Mouse (Mus musculus) kidney, postnatal 14 days (tissue): ENCODE data around the gene Msx1.
A peak's percentile ranks its signal among the peaks of the same experiment; 100 is the strongest.

Experiments
- DNase-seq: peaks from one replicate; pipeline ENCODE4 v3.0.0; 2022; ENCODE audit warnings: mixed read lengths

The Msx1 gene

DNA sequence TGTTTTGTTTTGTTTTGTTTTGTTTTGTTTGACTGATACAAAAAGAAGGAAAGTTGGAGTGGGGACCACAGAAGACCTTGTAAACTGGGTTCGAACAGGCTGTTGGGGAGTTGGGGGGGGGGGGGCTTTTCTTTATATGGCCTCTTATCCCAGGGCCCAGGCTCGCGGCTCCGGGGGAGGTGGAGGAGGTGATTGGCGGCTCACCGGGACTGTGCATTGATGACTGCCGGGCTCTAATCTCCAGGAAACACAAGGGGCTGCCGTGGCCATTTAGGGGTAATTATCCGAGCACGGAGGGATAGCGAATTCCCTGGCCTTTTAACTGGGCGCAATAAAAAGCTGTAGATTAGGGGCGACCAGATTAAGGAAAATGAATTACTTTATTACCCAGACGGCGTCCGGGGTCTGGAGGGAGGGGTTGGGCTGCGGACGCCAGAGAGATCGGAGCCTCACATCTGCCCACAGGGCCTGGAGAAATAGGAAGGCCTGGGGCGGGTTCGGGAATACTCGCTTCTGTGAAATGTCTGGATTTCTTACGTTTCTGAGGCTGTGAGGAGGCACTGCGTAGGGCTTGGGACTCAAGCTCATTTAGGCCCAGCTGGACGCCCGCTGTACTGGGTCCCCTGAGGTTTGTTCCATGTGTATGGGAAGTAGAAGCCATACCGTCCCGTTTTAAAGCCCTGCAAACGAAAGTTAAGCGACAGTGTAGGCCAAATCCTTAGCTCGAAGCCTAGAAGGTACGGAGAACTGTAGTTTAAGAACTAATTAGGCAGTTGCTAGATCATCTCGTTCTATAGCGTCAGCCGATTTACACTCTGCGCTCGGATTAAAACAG is 1.4 kb upstream of the Msx1 start:
- no peak for DNase-seq

DNA sequence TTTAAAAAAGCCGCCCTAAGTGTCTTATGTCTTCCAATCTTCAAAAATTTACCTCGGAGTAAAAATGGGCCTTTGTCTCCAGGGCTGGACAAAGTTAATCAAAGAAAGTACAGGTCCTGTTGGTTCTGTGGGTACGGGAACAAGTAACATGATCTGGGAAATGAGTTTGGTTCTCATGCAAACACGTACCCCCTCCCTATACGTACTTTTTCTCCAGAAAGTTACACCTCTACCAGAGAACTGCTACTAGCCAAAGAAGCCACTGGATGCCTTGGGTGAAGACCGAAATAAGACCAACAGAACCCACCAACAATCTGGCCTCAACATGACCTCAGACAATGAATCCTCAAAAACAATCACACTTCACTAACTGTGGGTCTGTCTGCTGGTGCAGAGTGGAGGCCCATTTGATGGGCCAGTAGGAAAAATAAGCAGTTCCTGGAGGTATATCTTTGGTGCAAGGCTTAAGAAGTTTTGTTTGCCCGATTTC is 773 bp upstream of the Msx1 start:
- no peak for DNase-seq

- DNase-seq = peak; percentile 14
Observed at GRCm38 (mm10) chr5:37823721-37824460, 492 bp downstream of the Msx1 start.

- no peak for DNase-seq
Observed at GRCm38 (mm10) chr5:37822791-37823720, 1.3 kb downstream of the Msx1 start.

GRCm38 (mm10) chr5:37822116-37822707 is 2.2 kb downstream of the Msx1 start:
- DNase-seq = no peak

- DNase-seq = no peak
Observed at GRCm38 (mm10) chr5:37821111-37821601, 3.2 kb downstream of the Msx1 start.

DNA sequence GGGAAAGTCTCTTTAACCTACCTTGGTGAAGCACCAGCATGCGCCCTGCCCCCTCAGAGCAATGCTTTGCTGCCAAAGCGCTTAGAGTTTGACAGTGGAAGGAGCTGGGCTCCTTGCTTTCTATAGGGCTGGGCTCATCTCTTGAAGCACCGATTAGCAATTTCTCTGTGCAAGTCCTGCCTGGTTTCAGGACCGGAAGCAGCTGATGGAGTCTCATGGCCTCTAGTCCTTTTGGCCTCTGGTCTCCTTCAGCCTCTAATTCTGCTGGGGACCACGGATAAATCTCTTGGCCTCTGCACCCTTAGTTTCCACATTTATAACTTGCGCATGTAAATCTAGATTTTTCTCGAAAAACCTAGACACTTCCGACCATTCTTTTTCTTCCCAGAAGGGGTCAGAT is 3.7 kb downstream of the Msx1 start:
- no peak for DNase-seq

GRCm38 (mm10) chr5:37819971-37820370 is 4.4 kb downstream of the Msx1 start:
- no peak for DNase-seq

DNA sequence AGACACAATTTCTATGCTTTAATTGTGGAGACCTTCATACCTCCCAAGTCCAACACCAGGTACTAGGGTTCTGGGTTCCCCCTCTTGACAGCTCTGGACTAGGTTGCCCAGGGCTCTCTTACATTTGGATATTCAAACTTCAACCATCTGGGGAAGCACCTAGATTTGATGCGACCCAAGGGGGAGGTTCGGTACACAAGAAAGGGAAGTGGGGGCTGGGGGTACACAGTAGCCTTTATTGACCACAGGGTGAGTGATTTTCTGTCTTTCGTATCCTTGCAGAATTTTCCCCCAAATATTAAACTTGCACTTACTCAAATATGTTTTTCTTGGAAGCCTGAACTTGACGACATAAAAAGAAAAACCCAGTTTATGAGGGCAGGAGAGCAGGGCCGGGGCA is 4.8 kb downstream of the Msx1 start:
- no peak for DNase-seq

- no peak for DNase-seq
Observed at GRCm38 (mm10) chr5:37818533-37819215, 5.7 kb downstream of the Msx1 start.

- no peak for DNase-seq
Observed at GRCm38 (mm10) chr5:37817658-37818532, 6.5 kb downstream of the Msx1 start.

GRCm38 (mm10) chr5:37816907-37817657 is 7.3 kb downstream of the Msx1 start:
- peak; percentile 18 for DNase-seq

GRCm38 (mm10) chr5:37815909-37816308 is 8.5 kb downstream of the Msx1 start:
- DNase-seq = no peak

DNA sequence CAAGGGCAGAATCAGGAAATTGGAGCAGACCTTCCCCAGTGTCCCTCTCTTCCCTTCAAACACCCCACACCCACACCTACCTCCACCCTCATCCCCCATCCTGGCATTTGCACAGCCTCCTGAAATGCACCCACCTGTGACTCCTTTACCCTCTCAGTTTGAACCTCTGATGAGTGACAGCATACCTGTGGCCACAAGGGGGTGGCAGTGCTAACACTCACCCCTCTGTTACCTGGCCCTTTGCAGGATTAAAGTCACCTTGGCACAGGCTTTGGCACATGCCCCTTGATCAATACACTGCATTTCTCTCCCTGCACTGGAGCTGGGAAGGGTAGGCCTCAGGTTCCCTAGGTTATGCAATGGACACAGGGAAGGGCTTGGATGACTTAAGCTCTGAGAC is 10.2 kb downstream of the Msx1 start:
- DNase-seq = no peak

DNA sequence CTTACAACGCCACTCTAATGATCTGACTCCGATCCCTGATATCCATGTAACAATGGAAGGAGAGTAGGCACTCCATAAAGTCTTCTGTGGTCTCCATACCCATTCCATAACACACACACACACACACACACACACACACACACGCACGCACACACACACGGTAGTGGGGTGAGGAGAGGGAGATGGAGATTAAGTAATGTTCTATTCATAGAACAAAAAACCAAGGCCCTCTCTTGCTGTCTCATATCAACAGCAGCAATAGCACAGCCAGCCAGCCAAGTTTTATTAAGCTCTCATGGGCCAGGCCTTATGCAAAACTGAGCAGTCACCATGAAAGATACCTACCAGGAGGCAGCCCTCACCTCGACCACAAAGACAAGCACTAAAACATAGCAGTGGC is 19.1 kb downstream of the Msx1 start:
- DNase-seq = no peak

DNA sequence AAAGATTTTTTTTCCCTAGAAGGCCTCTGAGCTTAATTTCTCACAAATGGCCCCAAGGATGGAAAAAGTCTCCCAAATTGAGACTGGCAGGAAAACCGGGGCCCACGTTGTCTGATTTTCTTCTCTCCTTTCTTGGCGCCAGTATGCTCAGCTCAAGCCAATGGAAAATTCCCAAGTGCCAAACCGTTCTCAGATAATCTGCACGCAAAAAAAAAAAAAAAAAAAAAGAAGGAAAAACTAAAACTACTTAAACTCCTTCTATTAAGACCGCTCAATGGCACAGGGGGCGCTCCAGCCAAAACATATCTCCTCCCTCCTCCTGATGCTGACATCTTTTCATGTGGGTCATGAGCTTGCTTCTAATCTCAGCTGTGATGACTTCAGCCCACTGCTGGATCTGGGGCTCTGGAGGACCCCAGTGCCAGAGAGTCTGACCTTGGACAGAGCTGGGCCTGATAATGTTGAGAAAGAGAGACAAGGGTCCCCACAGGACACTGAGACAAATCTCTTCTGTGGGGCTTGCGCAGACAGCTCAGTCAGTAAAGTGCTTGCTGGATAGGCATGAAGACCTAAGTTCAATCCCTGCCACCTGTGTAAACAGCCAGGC is 19.8 kb downstream of the Msx1 start:
- no peak for DNase-seq

DNA sequence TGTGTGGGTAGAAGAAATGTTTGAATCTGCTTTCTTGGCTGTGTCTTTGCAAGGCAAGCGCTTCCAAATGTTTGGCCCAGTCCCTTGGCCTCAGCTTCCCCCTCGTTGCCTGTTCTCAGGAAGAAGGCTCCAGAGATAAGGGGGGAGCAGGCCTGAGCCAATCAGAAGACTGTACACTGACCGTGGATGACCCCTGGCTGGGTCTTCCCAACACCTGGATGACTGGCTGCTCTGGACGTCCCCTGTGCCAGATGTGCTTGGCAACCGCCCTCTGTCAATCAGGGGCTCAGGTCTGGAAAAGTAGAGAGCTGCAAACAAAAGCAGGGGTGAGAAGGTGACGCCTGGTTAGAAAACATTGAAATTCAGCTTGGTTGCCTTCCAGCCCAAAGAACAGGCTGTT is 27.1 kb downstream of the Msx1 start:
- DNase-seq = no peak

GRCm38 (mm10) chr5:37796751-37797150 is 27.6 kb downstream of the Msx1 start:
- no peak for DNase-seq

DNA sequence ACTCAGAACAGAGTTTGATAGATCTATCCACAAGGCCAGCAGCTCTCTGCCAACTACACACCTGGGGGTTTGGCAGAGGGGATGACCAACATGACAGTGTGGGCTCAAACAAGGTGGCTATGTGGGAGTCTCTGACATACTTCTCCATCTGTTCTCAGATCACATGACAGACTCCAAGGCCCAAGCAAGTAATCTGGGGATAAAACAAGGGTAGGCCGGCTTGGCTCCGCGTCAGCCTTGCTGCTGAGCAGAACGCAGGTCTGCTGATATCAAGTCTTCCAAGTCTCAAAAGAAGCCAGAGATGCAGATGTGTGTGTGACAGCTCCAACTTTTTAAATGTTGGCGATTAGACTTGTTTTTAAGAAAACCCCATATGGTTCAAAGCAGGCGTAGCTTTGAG is 28.7 kb downstream of the Msx1 start:
- no peak for DNase-seq

GRCm38 (mm10) chr5:37792154-37792553 is 32.2 kb downstream of the Msx1 start:
- DNase-seq = no peak
